Mouse (Mus musculus) embryonic facial prominence, embryonic 14.5 days (tissue): ENCODE results near the gene Olfr1564. TPM values are rescaled to one million over a fixed set of nuclear protein-coding genes. Genes with fewer than 3 reads are reported as not detected.

ENCODE experiments used
- polyA plus RNA-seq: library from polyadenylated mRNA; unstranded; fragments of >200 nt; fragmentation: Nextera tagmentation; extraction: Ambion mirVana; gene quantifications from 2 replicates; pipeline ENCODE4 v1.2.1, GENCODE M21; 2014

Olfr1564 gene
- polyA plus RNA-seq, 1 experiment from 2014 or later: not detected

Other genes with a start within 250 kb of the Olfr1564 start
- gene Zfp952, start 228.6 kb downstream of the Olfr1564 start, polyA plus RNA-seq: 9.4 and 10.7 TPM in 2 replicates
- 8.6 and 12.8 TPM in 2 replicates for gene Zfp763, start 188.3 kb downstream of the Olfr1564 start, polyA plus RNA-seq
- gene 4921501E09Rik, start 153.6 kb downstream of the Olfr1564 start, polyA plus RNA-seq: not detected in 2 replicates
- 7.8 and 9.0 TPM in 2 replicates for gene Zfp563, start 132.4 kb downstream of the Olfr1564 start, polyA plus RNA-seq
- gene Morc2b, start 82.0 kb downstream of the Olfr1564 start, polyA plus RNA-seq: 0.06 TPM in 1 of 2 replicates, not detected in the other
- not detected in 2 replicates for gene Olfr55, start 53.2 kb downstream of the Olfr1564 start, polyA plus RNA-seq
- 0.09 TPM in 1 of 2 replicates, not detected in the other for gene Olfr239, start 30.4 kb downstream of the Olfr1564 start, polyA plus RNA-seq
- gene Zfp955a, start 33.5 kb upstream of the Olfr1564 start, polyA plus RNA-seq: 15.9 and 18.4 TPM in 2 replicates
- gene Olfr63, start 43.0 kb upstream of the Olfr1564 start, polyA plus RNA-seq: 0.03 TPM in 1 of 2 replicates, not detected in the other
- 9.9 and 11.5 TPM in 2 replicates for gene Zfp955b, start 67.9 kb upstream of the Olfr1564 start, polyA plus RNA-seq
- 13.1 and 14.5 TPM in 2 replicates for gene Zfp81, start 137.2 kb upstream of the Olfr1564 start, polyA plus RNA-seq
- 15.1 and 17.1 TPM in 2 replicates for gene Zfp101, start 173.0 kb upstream of the Olfr1564 start, polyA plus RNA-seq
- not detected in 2 replicates for gene Actl9, start 211.2 kb upstream of the Olfr1564 start, polyA plus RNA-seq